Mouse (Mus musculus): ENCODE data around the gene Micu1.
"Not testable (repeated sequence)": the region's sequence is repeated elsewhere in the genome, so short reads cannot be mapped to it uniquely, and the experiment has no call there.

The Micu1 gene

DNA sequence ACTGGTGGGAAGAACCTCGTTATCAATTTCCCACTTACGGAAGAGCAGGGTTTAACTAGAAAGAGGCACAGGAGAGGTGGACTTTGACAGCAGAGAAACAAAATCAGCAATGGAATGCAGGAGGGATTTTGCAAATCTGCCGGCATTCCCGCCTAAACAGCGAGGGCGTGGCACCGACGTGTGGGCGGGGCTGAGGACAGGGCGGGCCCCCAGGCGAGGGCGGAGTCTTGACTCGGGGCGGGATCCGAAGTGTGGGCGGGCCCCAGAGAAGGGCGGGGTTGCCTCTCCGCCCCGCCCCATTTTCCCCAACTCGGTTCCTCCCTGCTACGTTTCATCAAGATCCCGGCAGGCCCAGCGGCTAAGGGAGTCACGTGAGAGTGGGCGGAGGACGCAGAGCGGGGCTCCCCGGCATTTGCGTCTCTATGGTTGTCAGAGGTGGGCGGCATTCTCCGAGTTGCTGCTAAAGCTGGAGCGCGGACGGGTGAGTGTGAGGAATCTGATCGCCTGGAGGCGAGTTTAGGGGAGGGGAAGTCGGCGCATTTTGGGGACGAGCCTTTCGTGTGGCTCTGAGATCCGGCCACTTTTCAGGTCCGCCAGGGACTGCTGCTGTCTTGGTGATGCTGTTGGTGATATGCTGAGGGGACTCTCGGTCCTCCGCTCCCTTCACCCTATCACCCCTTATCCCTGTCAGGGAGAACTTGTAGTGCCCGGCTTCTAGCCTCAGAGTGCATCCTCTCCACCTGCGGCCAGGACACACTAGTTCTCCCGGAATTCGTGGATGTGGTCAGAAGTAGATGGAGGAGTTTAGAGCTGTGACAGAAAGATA lies at the start of gene Micu1:
Micu1 (plus strand) TSS at position 271 of the 826 bp plus-strand sequence.
- in situ Hi-C loops (cut with MboI; ENCODE audit: low pct_unique_long_range_greater_than_20kb in 1 of 2, low sequenced_read_pairs in 2 of 2, unreplicated experiment in 1 of 2): no loop called here

DNA sequence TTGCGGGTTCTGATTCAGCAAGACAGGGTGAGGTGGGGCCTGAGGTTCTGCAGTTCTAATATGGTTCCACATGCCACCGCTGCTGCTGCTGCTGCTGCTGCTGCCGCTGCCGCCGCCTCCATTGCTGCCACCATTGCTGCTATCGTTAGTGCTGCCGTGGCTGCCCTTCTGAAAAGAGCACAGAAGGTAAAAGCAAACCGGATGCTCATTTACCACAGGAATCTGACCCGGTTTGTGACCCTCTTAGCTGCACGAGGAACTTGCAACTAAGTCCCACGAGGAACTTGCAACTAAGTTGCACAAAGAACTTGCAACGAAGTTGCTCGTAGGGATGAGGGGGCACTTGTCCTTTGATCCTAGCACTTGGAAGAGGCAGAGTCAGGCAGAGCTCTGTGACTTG lies 45.5 kb upstream of the Micu1 start:
- in situ Hi-C loops (cut with MboI; ENCODE audit: low pct_unique_long_range_greater_than_20kb in 1 of 2, low sequenced_read_pairs in 2 of 2, unreplicated experiment in 1 of 2): no loop called here

DNA sequence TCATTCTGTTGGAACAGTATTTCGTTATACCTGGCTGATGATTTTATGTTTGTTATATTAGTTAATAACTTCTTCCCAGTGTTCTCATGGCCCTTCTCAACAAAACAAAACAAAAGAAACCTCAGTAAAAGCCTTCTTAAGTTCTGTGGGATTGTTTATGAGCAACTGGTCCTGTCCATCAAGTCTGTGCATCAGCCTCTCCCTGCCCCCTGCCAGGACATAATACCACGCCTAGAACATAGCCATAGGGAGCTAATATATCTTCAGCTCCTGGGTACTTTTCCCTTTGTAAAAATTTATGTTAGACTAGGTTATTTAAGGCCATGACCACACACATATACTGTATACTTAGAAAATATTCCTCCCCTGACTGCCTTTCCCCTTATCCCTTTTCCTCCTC lies 37.5 kb upstream of the Micu1 start:
- in situ Hi-C loops (cut with MboI; ENCODE audit: low pct_unique_long_range_greater_than_20kb in 1 of 2, low sequenced_read_pairs in 2 of 2, unreplicated experiment in 1 of 2): no loop called here

DNA sequence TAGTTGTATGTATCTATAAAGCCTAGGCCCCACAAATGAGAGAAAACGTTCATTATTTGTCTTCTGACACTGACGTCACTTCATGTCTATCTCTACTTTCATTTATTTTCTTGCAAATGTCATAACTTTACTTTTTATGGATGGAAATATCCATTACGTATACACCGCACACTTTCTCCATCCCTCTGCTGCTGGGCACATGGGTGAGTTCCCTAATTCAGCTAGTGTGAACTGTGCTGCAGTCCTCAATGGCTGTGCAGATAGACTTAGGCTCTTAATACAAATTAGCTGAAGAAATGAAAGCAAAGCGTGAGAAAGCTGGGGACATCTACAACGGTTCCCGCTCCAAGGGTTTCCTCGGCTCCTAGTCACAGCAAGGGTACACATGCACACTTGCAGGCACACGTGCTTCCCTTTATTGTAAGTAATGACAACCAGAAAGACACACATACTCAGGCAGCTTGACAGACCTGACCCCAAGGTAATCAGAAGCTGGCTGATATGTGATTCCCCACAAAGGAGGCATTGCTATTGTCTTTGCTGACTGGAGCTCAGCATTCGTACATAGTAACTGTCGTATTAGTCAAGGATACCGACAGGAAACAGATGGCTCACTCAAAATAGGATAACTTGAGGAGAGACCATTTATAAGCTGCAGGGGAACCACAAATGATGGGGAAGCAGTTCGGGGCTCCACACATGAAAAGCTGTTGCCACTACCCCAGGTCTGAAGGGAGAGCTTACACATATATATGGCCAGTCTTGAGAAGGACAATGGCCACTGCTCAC lies 36.6 kb upstream of the Micu1 start:
- in situ Hi-C loops (cut with MboI; ENCODE audit: low pct_unique_long_range_greater_than_20kb in 1 of 2, low sequenced_read_pairs in 2 of 2, unreplicated experiment in 1 of 2): no loop called here

DNA sequence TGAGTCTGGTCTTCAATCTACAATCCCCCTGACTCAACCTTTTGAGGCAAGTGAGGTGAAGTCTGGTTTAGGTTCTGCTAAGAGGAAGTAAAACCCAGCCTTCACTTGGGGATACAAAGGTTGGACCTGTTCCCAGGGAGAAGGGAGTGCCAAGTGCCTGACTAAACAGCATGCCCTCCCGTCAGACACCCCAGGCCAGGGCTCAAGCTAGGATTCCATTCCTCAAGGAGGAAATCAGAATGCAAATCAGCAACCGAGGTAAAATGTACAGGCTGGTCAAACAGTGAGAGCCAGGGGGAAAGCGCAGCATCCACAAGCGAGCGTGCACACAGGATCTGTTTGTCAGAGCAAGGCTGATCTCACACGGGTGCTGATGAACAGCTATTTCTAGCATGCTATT lies 34.9 kb upstream of the Micu1 start:
- in situ Hi-C loops (cut with MboI; ENCODE audit: low pct_unique_long_range_greater_than_20kb in 1 of 2, low sequenced_read_pairs in 2 of 2, unreplicated experiment in 1 of 2): no loop called here

DNA sequence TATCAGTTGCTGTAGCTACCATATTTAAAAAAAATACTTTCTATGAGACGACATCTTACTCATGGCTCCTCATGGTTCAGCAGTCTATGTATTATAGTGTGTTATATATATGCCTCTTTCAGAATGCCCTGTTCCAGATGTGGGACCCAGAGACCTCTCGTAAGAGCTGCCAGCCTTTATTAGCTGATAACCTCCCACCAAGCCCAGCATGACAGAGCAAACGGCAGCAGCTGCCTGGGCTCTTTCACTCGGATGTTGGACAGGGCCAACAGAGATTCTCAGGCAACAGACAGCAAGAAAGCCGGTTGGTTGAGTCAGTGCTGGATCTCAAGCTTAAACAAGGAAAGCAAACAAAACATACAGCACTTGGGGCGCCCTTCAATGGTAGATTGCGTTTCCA lies 33.8 kb upstream of the Micu1 start:
- in situ Hi-C loops (cut with MboI; ENCODE audit: low pct_unique_long_range_greater_than_20kb in 1 of 2, low sequenced_read_pairs in 2 of 2, unreplicated experiment in 1 of 2): no loop called here

DNA sequence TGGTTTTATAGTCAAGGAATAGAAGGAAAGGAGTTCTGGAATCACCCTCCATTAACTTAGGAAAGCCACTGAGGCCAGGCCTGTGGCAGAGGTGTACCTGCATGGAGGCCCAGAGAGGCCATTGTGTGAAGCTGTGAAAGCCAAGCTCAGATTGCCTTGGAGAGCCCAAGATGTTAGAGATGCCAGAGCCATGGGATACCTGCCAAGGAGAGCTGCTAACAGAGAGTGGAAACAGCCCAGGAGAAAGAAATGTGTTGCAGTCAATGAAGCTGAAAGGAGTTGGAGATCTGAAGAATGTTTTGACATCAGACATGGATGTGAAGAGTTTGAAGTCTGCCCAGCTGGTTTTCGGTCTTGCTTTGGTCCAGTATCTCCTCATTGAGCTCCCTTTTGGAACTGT lies 24.4 kb upstream of the Micu1 start:
- in situ Hi-C loops (cut with MboI; ENCODE audit: low pct_unique_long_range_greater_than_20kb in 1 of 2, low sequenced_read_pairs in 2 of 2, unreplicated experiment in 1 of 2): no loop called here

DNA sequence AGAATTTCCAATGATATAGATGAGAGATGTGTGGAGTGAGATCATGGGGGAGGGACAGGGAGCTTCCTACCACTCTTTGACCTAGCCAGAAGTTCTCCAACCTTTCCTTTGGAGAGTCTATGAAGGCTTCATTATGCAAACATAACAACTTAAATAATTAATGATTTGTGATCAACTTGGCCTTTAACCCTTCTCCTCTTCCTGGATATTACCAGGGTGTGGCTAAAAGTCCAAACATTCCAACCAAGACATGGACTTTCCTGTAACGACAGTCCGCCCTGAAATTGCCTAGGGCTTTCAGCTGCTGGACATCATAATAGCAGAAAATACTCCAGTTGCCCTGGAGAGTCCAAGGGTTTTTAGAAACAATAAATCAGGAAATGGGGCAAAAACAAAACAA lies 23.1 kb upstream of the Micu1 start:
- in situ Hi-C loops (cut with MboI; ENCODE audit: low pct_unique_long_range_greater_than_20kb in 1 of 2, low sequenced_read_pairs in 2 of 2, unreplicated experiment in 1 of 2): no loop called here

DNA sequence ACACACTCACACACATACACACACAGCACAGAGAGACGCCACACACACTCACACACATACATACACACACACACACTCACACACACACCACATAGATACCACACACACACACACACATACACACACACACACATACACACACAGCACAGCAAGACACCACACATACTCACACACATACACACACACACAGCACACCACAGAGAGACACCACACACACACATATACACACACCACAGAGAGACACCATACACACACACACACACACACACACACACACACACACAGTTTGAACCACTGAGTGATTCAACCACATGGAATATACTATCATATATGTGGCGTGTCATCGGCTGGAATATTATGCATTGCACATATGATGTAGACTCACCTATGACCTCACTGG lies 16.7 kb upstream of the Micu1 start:
- in situ Hi-C loops (cut with MboI; ENCODE audit: low pct_unique_long_range_greater_than_20kb in 1 of 2, low sequenced_read_pairs in 2 of 2, unreplicated experiment in 1 of 2): not testable (repeated sequence)

DNA sequence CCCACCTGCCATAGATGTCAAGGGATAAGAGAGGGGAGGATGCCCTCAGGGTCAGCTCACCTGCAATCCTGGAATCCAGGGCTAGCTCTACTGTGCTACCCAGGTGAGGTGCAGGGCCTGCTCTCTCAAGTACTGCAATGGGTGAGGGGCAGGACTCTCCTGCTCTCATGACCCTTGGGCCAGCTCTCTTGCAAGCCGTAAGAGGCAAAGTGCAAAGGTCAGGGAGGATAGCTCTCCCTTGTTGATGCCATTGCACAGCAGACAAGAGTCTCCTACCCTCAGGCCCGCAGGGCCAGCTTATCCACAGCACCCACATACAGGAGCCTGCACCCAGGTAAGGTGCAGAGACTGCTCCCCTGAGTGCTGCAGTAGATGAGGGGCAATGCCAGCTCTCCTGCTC lies 15.2 kb upstream of the Micu1 start:
- in situ Hi-C loops (cut with MboI; ENCODE audit: low pct_unique_long_range_greater_than_20kb in 1 of 2, low sequenced_read_pairs in 2 of 2, unreplicated experiment in 1 of 2): no loop called here

DNA sequence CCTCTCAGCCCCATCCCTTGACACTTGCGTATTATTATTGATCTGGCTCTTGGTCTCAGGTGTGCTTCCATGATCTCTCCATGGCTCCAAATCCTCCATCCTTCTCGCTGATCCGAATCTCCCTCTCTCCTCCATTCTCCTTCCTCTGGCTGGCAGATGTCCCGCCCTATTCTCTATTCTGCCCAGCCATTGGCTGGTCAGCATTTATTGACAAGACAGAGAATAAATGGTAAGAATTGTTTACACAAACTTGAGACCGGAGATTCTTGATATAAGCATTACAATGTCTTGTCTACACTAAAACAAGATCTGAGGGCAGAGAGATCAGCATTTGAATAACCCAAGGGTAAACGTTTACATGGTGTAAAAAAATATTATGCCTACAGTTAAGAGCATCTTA lies 12.4 kb upstream of the Micu1 start:
- in situ Hi-C loops (cut with MboI; ENCODE audit: low pct_unique_long_range_greater_than_20kb in 1 of 2, low sequenced_read_pairs in 2 of 2, unreplicated experiment in 1 of 2): no loop called here

DNA sequence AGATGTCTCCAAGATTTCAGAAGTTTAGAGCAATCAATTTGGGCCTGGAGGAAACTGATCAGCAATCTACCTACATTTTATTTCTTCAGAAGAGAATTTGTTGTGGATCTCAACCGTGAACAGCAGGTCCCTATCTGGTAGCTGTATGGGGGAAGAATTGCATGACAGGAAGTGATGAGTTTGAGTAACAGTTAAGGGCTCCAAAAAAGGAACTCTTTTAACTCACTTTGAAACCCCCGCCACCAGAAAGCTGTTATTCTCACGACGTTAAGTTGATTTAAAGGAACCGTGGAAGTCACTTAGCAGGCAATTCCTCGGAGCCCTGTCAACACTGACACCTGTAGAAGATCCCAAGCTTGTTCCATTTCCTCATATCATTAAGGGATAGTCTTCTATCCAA lies 9.8 kb upstream of the Micu1 start:
- in situ Hi-C loops (cut with MboI; ENCODE audit: low pct_unique_long_range_greater_than_20kb in 1 of 2, low sequenced_read_pairs in 2 of 2, unreplicated experiment in 1 of 2): no loop called here

DNA sequence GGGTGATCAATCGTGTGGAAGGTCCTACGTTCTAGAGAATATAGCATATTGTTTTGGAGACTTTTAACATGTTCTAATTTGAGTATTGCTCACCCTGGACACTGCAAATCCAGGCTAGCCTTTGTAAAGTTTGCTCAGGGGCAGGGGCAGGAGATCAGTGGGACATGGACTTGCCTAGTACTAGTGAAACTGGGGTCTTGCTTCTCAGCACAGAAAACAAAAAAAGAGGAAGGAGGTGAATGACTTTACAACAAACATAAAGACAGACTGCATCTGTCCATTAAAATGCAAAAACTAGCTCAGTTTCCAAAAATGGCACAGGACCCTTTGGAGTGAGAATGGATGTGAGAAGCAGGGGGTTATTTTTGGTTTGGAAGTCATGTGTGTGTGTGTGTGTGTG lies 8.2 kb upstream of the Micu1 start:
- in situ Hi-C loops (cut with MboI; ENCODE audit: low pct_unique_long_range_greater_than_20kb in 1 of 2, low sequenced_read_pairs in 2 of 2, unreplicated experiment in 1 of 2): no loop called here

DNA sequence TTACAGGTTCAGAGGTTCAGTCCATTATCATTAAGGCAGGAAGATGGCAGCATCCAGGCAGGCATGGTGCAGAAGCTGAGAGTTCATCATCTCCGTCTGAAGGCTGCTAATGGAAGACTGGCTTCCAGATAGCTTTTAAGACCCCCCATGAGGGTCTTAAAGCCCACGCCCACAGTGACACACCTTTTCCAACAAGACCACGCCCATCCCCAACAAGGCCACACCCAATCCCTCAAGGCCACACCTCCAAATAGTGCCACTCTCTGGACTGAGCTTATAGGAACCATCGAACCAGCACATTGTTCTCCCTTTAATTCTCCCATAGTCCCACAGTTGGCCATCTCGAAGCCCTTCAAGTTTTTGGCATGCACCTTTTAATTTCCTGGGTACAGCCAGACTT lies 2.8 kb upstream of the Micu1 start:
- in situ Hi-C loops (cut with MboI; ENCODE audit: low pct_unique_long_range_greater_than_20kb in 1 of 2, low sequenced_read_pairs in 2 of 2, unreplicated experiment in 1 of 2): no loop called here

DNA sequence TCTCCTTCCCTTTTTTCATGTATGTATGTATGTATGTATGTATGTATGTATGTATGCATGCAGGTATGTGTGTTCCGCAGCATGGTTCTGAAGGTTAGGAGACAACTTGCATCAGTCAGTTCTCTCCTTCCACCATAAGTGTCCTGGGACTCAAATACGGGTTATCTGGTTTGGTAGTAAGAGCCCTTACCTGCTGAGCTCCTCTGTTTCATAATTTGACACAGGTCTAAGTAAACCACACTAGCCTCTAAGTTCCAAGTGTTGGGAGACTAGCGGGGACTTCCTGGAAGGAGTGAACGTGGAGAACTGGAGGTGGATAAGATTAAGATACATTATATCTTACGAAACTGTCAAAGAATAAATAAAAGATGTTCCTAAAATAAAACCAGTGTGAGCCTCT lies 472 bp upstream of the Micu1 start:
- in situ Hi-C loops (cut with MboI; ENCODE audit: low pct_unique_long_range_greater_than_20kb in 1 of 2, low sequenced_read_pairs in 2 of 2, unreplicated experiment in 1 of 2): no loop called here

DNA sequence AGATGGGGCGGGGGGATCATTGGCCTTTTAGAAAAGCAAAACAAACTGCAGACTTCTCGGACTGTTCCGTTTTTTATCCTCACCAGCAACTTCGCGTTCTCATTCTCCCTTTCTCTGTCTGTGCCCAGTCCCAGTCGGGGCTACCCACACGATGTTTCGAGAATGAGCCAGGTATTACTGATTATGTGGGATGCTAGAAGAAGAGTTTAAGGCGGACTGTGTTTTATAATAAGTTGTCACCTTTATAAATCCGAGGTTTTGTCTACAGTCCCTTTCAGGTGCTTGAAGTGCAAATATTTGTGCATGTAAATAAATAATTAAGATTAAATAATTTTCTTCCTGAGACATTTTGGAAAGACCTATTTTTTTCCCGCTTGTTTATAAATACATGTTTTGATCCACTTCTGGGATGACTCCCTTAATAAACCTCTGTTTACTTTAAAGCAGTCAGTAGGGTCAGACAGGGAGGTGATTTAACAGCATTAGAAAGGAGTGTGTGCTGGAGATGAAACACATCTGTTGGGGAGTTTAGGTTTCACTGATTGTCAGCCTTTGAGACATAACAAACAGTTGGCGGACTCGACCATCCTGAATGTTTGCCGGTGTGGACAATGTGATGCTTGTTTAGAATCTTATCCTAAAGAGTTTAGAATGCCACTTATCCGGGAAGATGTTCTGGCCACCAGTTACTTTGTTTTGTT lies 933 bp downstream of the Micu1 start:
- in situ Hi-C loops (cut with MboI; ENCODE audit: low pct_unique_long_range_greater_than_20kb in 1 of 2, low sequenced_read_pairs in 2 of 2, unreplicated experiment in 1 of 2): no loop called here

DNA sequence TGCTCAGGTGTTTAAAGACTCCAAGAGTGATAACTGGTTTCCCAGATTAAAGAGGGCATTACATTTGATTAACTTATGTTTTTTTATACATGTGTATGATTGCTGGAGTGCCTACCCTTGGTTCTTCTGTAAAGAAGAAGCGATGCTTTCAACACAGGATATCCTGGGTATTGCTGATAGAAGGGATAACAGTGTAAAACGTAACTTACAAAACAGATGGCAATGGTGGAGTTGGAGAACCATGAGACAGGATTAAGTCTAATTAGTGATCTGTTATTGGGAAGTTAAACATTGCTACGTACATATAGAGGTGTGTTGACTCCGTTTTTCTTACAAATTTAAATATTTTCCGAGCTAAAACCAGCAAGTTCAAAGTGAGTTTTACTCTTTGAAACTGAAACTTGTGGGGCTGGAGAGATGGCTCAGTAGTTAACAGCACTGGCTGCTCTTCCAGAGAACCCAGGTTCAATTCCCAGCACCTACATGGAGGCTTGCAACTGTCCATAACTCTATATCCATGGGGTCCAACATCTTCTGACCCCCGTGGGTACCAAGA lies 4.8 kb downstream of the Micu1 start:
- in situ Hi-C loops (cut with MboI; ENCODE audit: low pct_unique_long_range_greater_than_20kb in 1 of 2, low sequenced_read_pairs in 2 of 2, unreplicated experiment in 1 of 2): no loop called here

DNA sequence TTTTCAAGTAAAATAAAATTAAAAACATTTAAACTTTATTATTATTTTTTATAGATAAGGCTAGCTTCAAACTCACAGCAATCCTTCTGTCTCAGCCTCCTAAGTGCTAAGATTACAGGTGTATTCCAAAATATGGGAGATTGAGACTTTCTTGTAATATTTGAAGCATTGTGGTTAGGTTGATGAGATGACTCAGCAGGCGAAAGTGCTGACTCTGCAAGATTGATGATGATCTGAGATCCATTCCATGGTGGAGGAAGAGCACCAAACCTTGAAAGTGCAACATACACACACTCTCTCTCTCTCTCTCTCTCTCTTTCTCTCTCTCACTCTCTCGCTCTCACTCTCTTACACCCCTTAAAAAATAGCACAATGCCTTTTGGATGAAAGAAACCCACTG lies 5.3 kb downstream of the Micu1 start:
- in situ Hi-C loops (cut with MboI; ENCODE audit: low pct_unique_long_range_greater_than_20kb in 1 of 2, low sequenced_read_pairs in 2 of 2, unreplicated experiment in 1 of 2): no loop called here

DNA sequence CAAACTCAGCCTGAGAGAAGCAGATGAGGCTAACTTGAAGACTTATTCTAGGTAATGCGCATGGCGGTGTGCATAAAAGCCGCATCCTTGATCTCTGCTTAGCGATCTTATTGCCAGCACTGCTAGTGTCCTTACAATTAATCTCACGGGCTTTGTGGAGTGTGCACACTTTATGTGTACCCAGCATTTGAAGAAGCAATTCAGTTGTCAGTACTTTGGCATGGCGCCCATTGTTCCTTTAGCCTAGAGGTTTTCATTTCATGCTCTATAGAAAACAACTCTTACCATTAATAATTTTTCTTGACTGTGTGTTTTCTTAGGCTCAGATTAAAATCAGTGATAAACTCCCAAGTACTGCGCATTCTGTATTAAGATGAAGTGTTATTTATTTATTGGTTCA lies 7.0 kb downstream of the Micu1 start:
- in situ Hi-C loops (cut with MboI; ENCODE audit: low pct_unique_long_range_greater_than_20kb in 1 of 2, low sequenced_read_pairs in 2 of 2, unreplicated experiment in 1 of 2): no loop called here

Measured in mouse embryonic stem cell (cell line).